Mouse (Mus musculus) megakaryocyte, adult 5-6 weeks (primary cell): ENCODE measurements around the gene Caskin1. TPM values are rescaled to one million over a fixed set of nuclear protein-coding genes. Genes with fewer than 3 reads are reported as not detected.

Experiments used
- ATAC-seq: 2 replicates; pipeline ENCODE4 v1.8.0; 2016; ENCODE audit warnings: mild to moderate bottlenecking, inconsistent platforms; ENCODE audit not compliant: poor library complexity, severe bottlenecking
- total RNA-seq, 2 experiments: library from RNA; stranded (forward) in 1 of 2; stranded (reverse) in 1 of 2; fragments of 153-499, 151-499 nt in 1 of 2; fragments of 221-1000, 200-1000 nt in 1 of 2; gene quantifications; 2 replicates each; pipeline versions ENCODE4 v1.2.3 to v1.2.4; 2015 to 2017

Caskin1 gene
- total RNA-seq, 2 experiments from 2014 or later, result not detected

GRCm38 (mm10) chr17:24490399-24490798 is 2.0 kb downstream of the Caskin1 start:
- no peak for ATAC-seq

DNA sequence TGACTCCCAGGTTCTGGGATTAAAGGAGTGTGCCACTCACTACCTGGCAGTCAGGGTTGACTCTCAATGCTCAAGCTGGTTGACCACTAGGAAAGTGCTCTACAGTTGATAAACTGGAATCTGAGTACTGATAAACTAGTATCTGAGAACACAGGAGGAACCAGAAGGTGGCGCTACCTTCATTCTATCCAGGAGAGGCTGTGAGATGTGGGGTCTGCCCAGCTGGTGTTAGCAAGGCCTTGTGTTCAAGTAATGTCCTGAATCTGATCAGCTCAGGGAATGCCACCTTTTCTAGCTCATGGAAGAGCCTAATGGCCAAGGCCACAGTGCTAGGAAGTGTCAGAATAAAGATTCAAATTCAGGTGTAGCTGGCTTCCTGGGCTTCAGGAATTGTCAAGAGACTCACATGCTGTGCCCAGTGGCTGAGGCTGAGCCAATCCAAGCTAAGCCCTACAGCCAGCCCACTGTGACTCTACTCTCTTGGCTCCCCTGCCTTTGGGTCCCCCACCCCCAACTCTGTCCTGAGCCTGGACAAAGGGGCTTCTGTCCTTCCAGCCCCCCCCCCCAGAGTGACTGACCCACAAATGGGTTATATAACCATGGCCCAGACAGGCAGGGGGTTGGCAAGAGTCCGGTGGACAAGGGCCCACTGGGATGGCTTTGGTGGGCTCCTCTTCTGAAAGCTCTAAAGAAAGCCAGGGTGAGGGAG is 6.4 kb downstream of the Caskin1 start:
- no peak; the same call in 1 of the 2 replicates for ATAC-seq

DNA sequence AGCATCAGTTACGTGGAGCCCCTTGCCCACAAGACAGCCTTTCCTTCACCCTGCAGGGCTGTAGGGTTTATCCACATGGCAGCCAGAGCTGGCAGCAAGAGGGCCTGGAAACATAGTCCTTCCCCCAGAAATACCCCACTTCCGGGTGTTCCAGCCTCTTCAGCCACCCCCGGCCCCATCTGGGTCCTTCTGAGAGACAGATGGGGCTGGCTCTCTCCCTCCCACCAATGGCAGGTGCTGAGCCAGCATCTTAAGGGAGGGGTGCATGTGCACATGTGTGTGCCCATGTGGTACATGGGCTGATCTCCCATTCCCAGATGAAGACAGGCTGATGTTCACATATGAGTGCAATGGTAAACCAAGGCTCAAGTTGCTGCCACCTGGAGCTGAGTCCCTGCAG is 7.0 kb downstream of the Caskin1 start:
- no peak for ATAC-seq

- ATAC-seq, result no peak
Measured at GRCm38 (mm10) chr17:24496026-24496425, 7.6 kb downstream of the Caskin1 start.

DNA sequence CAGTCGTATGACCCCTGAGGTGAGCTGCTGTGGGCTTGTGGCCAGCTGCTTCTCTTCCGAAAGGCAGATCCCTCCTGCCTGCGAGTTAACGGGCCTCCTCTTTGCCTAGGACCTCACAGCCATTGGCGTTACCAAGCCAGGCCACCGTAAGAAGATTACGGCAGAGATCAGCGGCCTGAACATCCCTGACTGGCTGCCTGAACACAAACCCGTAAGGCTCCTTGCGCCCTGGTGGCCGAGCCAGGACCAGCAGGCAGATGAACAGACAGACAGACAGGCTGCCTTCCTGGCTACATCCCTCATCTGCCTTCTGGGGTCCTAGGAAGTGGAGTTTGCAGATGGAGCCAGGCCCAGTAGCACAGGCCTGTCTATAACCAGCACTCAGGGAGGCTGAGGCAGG is 13.8 kb downstream of the Caskin1 start:
- ATAC-seq, result no peak

GRCm38 (mm10) chr17:24504085-24504484 is 15.7 kb downstream of the Caskin1 start:
- no peak for ATAC-seq

- no peak for ATAC-seq
Measured at GRCm38 (mm10) chr17:24505286-24505955, 17.0 kb downstream of the Caskin1 start.

- ATAC-seq, result no peak
Measured at GRCm38 (mm10) chr17:24506332-24507070, 18.1 kb downstream of the Caskin1 start.

DNA sequence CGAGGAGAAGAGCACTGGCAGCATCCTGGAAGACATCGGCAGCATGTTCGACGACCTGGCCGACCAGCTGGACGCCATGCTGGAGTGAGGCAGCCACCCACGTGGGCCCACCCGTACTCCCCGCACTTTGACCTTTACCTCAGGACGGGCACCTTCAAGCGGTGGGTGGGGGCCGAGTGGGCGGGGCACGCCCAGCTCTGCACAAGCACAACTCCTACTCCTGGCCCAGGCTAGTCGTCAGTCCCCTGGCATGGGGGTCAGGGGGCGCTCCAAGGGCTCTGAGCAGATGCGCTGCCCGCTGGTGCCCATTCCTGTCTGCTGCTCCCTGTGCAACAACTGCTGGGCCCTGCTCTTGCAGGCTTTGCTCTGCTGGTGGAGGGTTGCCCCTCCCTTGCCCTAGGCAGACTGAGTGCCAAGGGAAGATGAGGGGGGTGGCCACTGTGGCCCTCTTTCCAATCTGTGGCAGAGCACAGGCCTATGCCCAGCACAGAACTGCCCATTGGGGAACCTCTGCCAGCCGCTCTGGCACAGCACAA is 18.8 kb downstream of the Caskin1 start:
- ATAC-seq, result no peak

- no peak for ATAC-seq
Measured at GRCm38 (mm10) chr17:24507806-24508460, 19.5 kb downstream of the Caskin1 start.

DNA sequence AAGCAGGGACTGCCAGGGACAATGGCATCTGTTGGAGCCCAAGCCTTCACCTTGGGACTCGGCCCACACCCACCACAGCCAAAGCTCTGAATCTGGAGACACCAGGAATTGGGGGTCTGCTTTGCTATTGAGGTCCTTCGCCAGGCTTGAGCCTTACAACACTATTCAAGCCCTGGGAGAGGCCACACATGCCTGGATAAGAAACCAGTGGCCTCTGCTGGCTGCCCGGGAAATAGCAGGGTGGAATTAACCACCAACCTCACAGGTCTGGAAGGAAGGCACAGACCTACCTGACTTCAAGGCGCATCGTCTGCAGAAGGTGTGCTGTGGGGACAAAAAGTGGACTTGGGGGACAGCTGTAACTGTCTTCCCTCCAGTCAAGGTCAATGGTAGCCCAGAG is 25.2 kb downstream of the Caskin1 start:
- peak; percentile 45; the same call in 1 of the 2 replicates for ATAC-seq

GRCm38 (mm10) chr17:24514270-24515257 is 26.2 kb downstream of the Caskin1 start:
- ATAC-seq, result no peak

- no peak for ATAC-seq
Measured at GRCm38 (mm10) chr17:24520450-24520849, 32.0 kb downstream of the Caskin1 start.

DNA sequence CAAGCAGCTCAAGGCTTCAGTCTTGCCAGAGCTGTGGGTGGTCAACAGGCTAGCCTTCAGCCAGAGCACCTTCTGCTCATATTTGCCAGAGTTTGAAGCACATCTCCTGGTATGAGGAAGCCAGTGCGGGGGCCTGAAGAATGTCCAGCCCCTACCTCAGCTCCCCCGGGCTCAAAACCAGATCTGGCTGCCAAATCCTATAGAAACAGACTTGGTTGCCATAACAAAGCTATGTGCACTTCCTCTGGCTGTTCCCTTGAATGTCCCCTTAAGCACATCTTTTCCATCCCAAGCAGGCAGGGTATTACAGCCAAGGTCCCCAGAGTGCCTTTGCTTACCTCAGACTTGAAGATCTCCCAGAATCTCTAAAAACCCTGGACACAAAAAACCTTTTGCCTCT is 36.3 kb downstream of the Caskin1 start:
- no peak for ATAC-seq

DNA sequence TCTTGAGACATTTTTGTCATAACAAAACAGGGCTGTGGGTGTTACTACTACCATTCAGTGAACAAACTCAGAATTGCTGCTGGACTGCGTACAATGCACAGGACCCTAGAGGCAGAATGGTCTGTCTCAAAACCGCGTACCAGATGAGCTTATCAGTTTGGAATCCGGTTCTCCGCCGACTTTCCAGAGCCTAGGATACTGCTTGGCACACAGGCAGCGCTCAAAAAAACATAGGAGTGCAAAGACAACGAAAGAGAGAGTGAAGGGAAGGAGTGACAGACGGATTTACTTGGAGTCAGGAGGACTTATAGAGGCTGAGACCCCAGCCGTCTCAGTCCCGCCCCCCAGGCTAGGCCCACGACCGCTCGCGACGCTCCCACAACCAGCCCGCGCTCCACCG is 38.9 kb downstream of the Caskin1 start:
- ATAC-seq, result no peak

DNA sequence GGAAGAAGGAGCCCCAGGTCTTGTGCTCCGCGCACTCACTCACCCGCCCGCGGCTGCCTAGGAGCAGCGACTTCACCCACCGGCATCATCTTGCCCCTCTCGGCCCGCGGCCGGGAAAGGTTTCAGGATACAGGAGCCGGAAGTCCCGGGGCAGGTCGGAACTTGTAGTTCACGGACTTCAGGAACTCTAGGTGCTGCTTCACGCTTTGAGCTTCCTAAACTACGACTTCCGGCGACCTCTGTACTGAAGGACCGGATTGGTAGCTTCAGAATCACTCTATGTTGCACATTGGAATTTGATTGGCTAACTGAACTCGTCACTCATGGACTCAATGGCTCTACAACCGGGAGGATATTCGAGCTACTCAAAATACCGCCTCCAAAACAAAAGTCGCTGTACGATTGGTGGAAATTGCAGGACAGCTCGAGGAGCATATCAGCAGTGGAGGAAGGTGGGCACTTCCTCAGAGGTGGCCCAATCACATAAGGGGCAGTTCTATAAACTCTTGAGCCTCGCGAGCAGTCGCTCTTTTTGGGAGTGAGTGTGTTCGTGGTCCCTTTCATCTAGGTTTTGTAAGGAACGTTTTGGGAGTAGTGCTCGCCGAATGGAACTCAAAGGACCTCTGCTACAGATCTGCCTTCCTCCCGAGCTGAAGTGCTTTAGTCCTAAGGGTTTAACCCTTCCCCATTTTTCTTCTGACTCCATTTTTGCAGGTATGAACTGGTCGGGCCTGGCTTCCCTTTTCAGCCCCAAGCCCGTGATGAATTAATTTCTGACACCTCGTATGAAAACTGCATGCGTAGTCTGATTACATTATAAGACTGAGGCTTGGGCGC is 39.5 kb downstream of the Caskin1 start, which contains the start of gene Traf7:
Gene Traf7, minus strand, starts transcription at position 216 of the 837 bp plus-strand sequence.
- peak; percentile 89 for ATAC-seq

DNA sequence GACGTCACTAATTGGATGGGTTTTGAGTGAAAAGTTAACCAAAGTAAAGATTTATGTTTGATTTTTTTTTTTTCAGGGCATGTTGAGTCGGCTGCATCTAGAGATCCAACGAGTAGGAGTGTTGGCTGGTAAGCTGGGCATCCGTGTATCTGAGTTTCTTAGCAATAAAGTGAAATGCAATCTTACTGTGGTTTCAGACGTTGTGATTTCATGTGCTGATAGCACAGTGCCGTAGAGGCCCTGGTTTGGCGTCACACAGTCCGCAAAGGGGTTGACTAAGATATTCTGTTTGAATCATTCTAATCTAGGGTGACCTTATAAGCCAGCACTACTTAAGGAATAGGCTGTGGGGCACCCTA is 40.1 kb downstream of the Caskin1 start:
- no peak for ATAC-seq

GRCm38 (mm10) chr17:24529007-24529451 is 40.6 kb downstream of the Caskin1 start:
- ATAC-seq, result no peak

- no peak for ATAC-seq
Measured at GRCm38 (mm10) chr17:24529883-24530282, 41.5 kb downstream of the Caskin1 start.
